Mouse (Mus musculus) kidney, postnatal 0 days (tissue): ENCODE results near the gene Gm20388. TPM values are rescaled to one million over a fixed set of nuclear protein-coding genes. Genes with fewer than 3 reads are reported as not detected.

Experiments
- ATAC-seq: fragments of 200-750 bp; cut with Nextera tagmentation; replicated peaks from 2 replicates; pipeline ENCODE4 v1.8.0; 2017; ENCODE audit warnings: low read depth, moderate number of reproducible peaks, moderate TSS enrichment, moderate library complexity; ENCODE audit not compliant: low FRiP score
- DNase-seq: peaks from one replicate; pipeline ENCODE4 v3.0.0-alpha.2; 2016; ENCODE audit warnings: low spot score
- H3K27ac ChIP-seq: fragments of 300-500 bp; sonication (generic); 2 replicates; pipeline ENCODE4 v1.5.1; 2014; ENCODE audit warnings: mild to moderate bottlenecking
- H3K27me3 ChIP-seq: fragments of 300-500 bp; sonication (generic); 2 replicates; pipeline ENCODE4 v1.6.1; 2014; ENCODE audit warnings: low read length, mixed read lengths; ENCODE audit not compliant: insufficient read depth
- H3K36me3 ChIP-seq: fragments of 300-500 bp; sonication (generic); 2 replicates; pipeline ENCODE4 v1.6.1; 2014; ENCODE audit warnings: low read length, mixed read lengths; ENCODE audit not compliant: insufficient read depth
- H3K4me1 ChIP-seq: fragments of 300-500 bp; sonication (generic); replicated peaks from 2 replicates; pipeline ENCODE4 v1.6.1; 2014; ENCODE audit warnings: antibody characterized with exemption, low read length, mixed read lengths; ENCODE audit not compliant: insufficient read depth
- H3K4me2 ChIP-seq: fragments of 300-500 bp; sonication (generic); 2 replicates; pipeline ENCODE4 v1.6.1; 2014; ENCODE audit warnings: mild to moderate bottlenecking, low read length, moderate library complexity, mixed read lengths
- H3K4me3 ChIP-seq: fragments of 300-500 bp; sonication (generic); replicated peaks from 2 replicates; pipeline ENCODE4 v1.5.1; 2014; ENCODE audit warnings: low read depth, low read length
- H3K9ac ChIP-seq: fragments of 300-500 bp; sonication (generic); 2 replicates; pipeline ENCODE4 v1.6.1; 2014; ENCODE audit warnings: low read depth, low read length
- H3K9me3 ChIP-seq: fragments of 300-500 bp; sonication (generic); replicated peaks from 2 replicates; pipeline ENCODE4 v1.6.1; 2016; ENCODE audit warnings: low read length, inconsistent platforms, mixed read lengths
- CTCF ChIP-seq: IDR thresholded peaks from 2 replicates; pipeline ENCODE4 v1.5.1; 2016; ENCODE audit warnings: antibody characterized with exemption, low read depth, mild to moderate bottlenecking, moderate library complexity
- WGBS: fragments of 180-500 bp; shearing (Covaris S2); extraction: QIAGEN DNeasy Blood & Tissue Kit; methylation state at CpG from one replicate; pipeline ENCODE4 v1.1.7; 2014; 5-methylcytosine and 5-hydroxymethylcytosine counted together
- polyA plus RNA-seq: library from polyadenylated mRNA; unstranded; fragments of >200 nt; fragmentation: Nextera tagmentation; extraction: Ambion mirVana; gene quantifications from 2 replicates; pipeline ENCODE4 v1.2.1, GENCODE M21; 2015

Gene Gm20388
- polyA plus RNA-seq, 1 experiment from 2014 or later, result not detected

GRCm38 (mm10) chr8:124271518-124271917 is 4360.9 kb downstream of the Gm20388 start:
- no peak for TF ChIP-seq CTCF
- Histone ChIP-seq H3K9ac (no peak overlapping the region), H3K27ac (peak overlapping the region; percentile 39), H3K4me2 (no peak overlapping the region), H3K36me3 (no peaks in the 10 kb centered on the region), H3K27me3 (no peaks in the 10 kb centered on the region), H3K4me3 (no peak overlapping the region), H3K9me3 (no peaks in the 10 kb centered on the region), H3K4me1 (peaks cover 26% of the 10 kb centered on the region; the same call in 1 of the 2 replicates)
- no peak for DNase-seq
- ATAC-seq, result no peak
- 46% methylated on average over 12 of the region's 12 CpGs for WGBS

GRCm38 (mm10) chr8:124272792-124273191 is 4362.2 kb downstream of the Gm20388 start:
- no peaks in the 10 kb centered on the region for H3K27me3 ChIP-seq
- H3K4me1 ChIP-seq, result peaks cover 26% of the 10 kb centered on the region; the same call in 1 of the 2 replicates
- TF ChIP-seq CTCF, result no peak
- WGBS, result 49% methylated on average over 3 of the region's 3 CpGs
- H3K4me2 ChIP-seq, result no peak overlapping the region
- DNase-seq (no peak), ATAC-seq (no peak)
- H3K9me3 ChIP-seq, result no peaks in the 10 kb centered on the region
- no peak overlapping the region for H3K4me3 ChIP-seq
- no peaks in the 10 kb centered on the region for H3K36me3 ChIP-seq
- no peak overlapping the region for H3K27ac ChIP-seq
- H3K9ac ChIP-seq, result no peak overlapping the region

GRCm38 (mm10) chr8:124273606-124274218 is 4363.1 kb downstream of the Gm20388 start:
- peaks cover 26% of the 10 kb centered on the region; the same call in 1 of the 2 replicates for H3K4me1 ChIP-seq
- no peak overlapping the region for H3K9ac ChIP-seq

GRCm38 (mm10) chr8:124274441-124275120 is 4363.9 kb downstream of the Gm20388 start:
- no peak overlapping the region for H3K4me2 ChIP-seq
- H3K27ac ChIP-seq, result no peak overlapping the region
- no peaks in the 10 kb centered on the region for H3K27me3 ChIP-seq
- no peak overlapping the region for H3K4me3 ChIP-seq
- ATAC-seq (no peak), DNase-seq (no peak)
- no peak overlapping the region for H3K9ac ChIP-seq
- H3K4me1 ChIP-seq, result peaks cover 22% of the 10 kb centered on the region; the same call in 1 of the 2 replicates
- no peaks in the 10 kb centered on the region for H3K36me3 ChIP-seq
- no peak for TF ChIP-seq CTCF
- no peaks in the 10 kb centered on the region for H3K9me3 ChIP-seq
- 73% methylated on average over 10 of the region's 10 CpGs for WGBS

More at GRCm38 (mm10) chr8:124273606-124274218, 4363.1 kb downstream of the Gm20388 start:
- no peaks in the 10 kb centered on the region for H3K9me3 ChIP-seq
- no peaks in the 10 kb centered on the region for H3K27me3 ChIP-seq
- no peak for DNase-seq
- no peak for TF ChIP-seq CTCF
- H3K27ac ChIP-seq, result no peak overlapping the region
- 72% methylated on average over 8 of the region's 8 CpGs for WGBS
- H3K36me3 ChIP-seq, result no peaks in the 10 kb centered on the region
- no peak for ATAC-seq
- no peak overlapping the region for H3K4me3 ChIP-seq
- no peak overlapping the region for H3K4me2 ChIP-seq

GRCm38 (mm10) chr8:124275377-124276071 is 4364.9 kb downstream of the Gm20388 start:
- DNase-seq, result no peak
- Histone ChIP-seq H3K4me2 (no peak overlapping the region), H3K27ac (no peak overlapping the region), H3K4me1 (peaks cover 16% of the 10 kb centered on the region; the same call in 1 of the 2 replicates), H3K27me3 (no peaks in the 10 kb centered on the region), H3K9ac (no peak overlapping the region), H3K36me3 (no peaks in the 10 kb centered on the region), H3K9me3 (no peaks in the 10 kb centered on the region), H3K4me3 (no peak overlapping the region)
- no peak for ATAC-seq
- 94% methylated on average over 10 of the region's 10 CpGs for WGBS
- no peak for TF ChIP-seq CTCF
